Mouse (Mus musculus) ovary, adult 10 weeks (tissue): ENCODE measurements around the gene Gm13288. TPM values are rescaled to one million over a fixed set of nuclear protein-coding genes. Genes with fewer than 3 reads are reported as not detected.

Experiments used
- polyA plus RNA-seq: library from polyadenylated mRNA; stranded (reverse); fragments of 350-450 nt; fragmentation: Illumina TruSeq; extraction: RNeasy Lipid Tissue Mini Kit (QIAGEN cat#74804); gene quantifications from one replicate; pipeline ENCODE4 v1.2.3, GENCODE M21; 2014

The Gm13288 gene
- polyA plus RNA-seq, 1 experiment from 2014 or later = not detected

Other genes starting within 250 kb of the Gm13288 start
- not detected for gene Ifna15, start 247.3 kb upstream of the Gm13288 start, polyA plus RNA-seq
- gene Ifna14, start 233.7 kb upstream of the Gm13288 start, polyA plus RNA-seq = not detected
- not detected for gene Ifna9, start 213.1 kb upstream of the Gm13288 start, polyA plus RNA-seq
- not detected for gene Ifna12, start 202.2 kb upstream of the Gm13288 start, polyA plus RNA-seq
- gene C87499, start 171.1 kb upstream of the Gm13288 start, polyA plus RNA-seq = 24.0 TPM
- not detected for gene Ifna13, start 161.1 kb upstream of the Gm13288 start, polyA plus RNA-seq
- not detected for gene Ifna16, start 128.6 kb upstream of the Gm13288 start, polyA plus RNA-seq
- not detected for gene Ifna2, start 121.6 kb upstream of the Gm13288 start, polyA plus RNA-seq
- not detected for gene Ifnab, start 114.2 kb upstream of the Gm13288 start, polyA plus RNA-seq
- not detected for gene Gm26566, start 83.7 kb upstream of the Gm13288 start, polyA plus RNA-seq
- gene Klhl9, start 83.1 kb upstream of the Gm13288 start, polyA plus RNA-seq = 236 TPM
- not detected for gene Gm13271, start 50.7 kb upstream of the Gm13288 start, polyA plus RNA-seq
- not detected for gene Gm13283, start 45.4 kb upstream of the Gm13288 start, polyA plus RNA-seq
- gene Gm13290, start 31.7 kb upstream of the Gm13288 start, polyA plus RNA-seq = not detected
- not detected for gene Gm13289, start 28.6 kb upstream of the Gm13288 start, polyA plus RNA-seq
- gene Gm13272, start 25.7 kb upstream of the Gm13288 start, polyA plus RNA-seq = not detected
- gene Ifnz, start 23.4 kb upstream of the Gm13288 start, polyA plus RNA-seq = not detected
- not detected for gene Gm13276, start 19.8 kb upstream of the Gm13288 start, polyA plus RNA-seq
- not detected for gene Gm13277, start 16.9 kb upstream of the Gm13288 start, polyA plus RNA-seq
- gene Gm13278, start 14.0 kb upstream of the Gm13288 start, polyA plus RNA-seq = not detected
- gene Gm13275, start 11.0 kb upstream of the Gm13288 start, polyA plus RNA-seq = not detected
- gene Gm13279, start 8.1 kb upstream of the Gm13288 start, polyA plus RNA-seq = not detected
- not detected for gene Gm13285, start 5.9 kb upstream of the Gm13288 start, polyA plus RNA-seq
- gene Gm13287, start 2.3 kb upstream of the Gm13288 start, polyA plus RNA-seq = not detected
- not detected for gene Ifna7, start 10.7 kb downstream of the Gm13288 start, polyA plus RNA-seq
- not detected for gene Ifna11, start 14.4 kb downstream of the Gm13288 start, polyA plus RNA-seq
- gene Ifna6, start 21.9 kb downstream of the Gm13288 start, polyA plus RNA-seq = not detected
- gene Ifna5, start 30.0 kb downstream of the Gm13288 start, polyA plus RNA-seq = not detected
- gene Ifna4, start 36.3 kb downstream of the Gm13288 start, polyA plus RNA-seq = not detected
- gene Ifna1, start 44.6 kb downstream of the Gm13288 start, polyA plus RNA-seq = not detected
- not detected for gene Ifne, start 74.7 kb downstream of the Gm13288 start, polyA plus RNA-seq